ENCODE assay signal across 13 mouse cellular contexts in genomic region chr8:12962541-12963380, GRCm38 (mm10).
DNase-seq lines count a peak whose midpoint lies in the region; ATAC-seq lines count a peak whose summit lies in the region.
"Had no signal": no experiment of that assay in that cellular context is flagged by ENCODE, and none has a peak within 500 bp of the region (broad histone marks: within the 10 kb centered on the region; RNA-seq: fewer than 3 reads in every experiment).

No protein-coding gene starts in this region.

- peaks cover 33% of the 10 kb centered on the region for H3K4me1 ChIP-seq in forebrain, embryonic 13.5 days
- H3K4me1 ChIP-seq in forebrain, embryonic 14.5 days (ENCODE audit: control insufficient read depth, insufficient read depth, low read length) = peaks cover 4% of the 10 kb centered on the region; the same call in 1 of the 2 replicates
- H3K4me1 ChIP-seq in midbrain, embryonic 10.5 days = peaks cover 52% of the 10 kb centered on the region
- H3K4me1 ChIP-seq: lung, embryonic 15.5 days had no signal

- peak overlapping the region; percentile 44 for H3K27ac ChIP-seq in forebrain, embryonic 13.5 days
- no peak overlapping the region for H3K27ac ChIP-seq in forebrain, embryonic 14.5 days (ENCODE audit: low read depth, low read length)
- H3K27ac ChIP-seq in midbrain, embryonic 10.5 days (replicated peaks) = 0 out of 2 replicates have a peak overlapping the region, but pooled peaks have one; percentile 46
- H3K27ac ChIP-seq: heart, adult 2 months; limb, embryonic 15.5 days; lung, embryonic 15.5 days had no signal

- H3K27me3 ChIP-seq in forebrain, embryonic 13.5 days = no peaks in the 10 kb centered on the region
- H3K27me3 ChIP-seq in forebrain, embryonic 14.5 days (replicated peaks; ENCODE audit: control insufficient read depth, insufficient read depth, low read length) = no peaks in the 10 kb centered on the region
- no peaks in the 10 kb centered on the region for H3K27me3 ChIP-seq in midbrain, embryonic 10.5 days (ENCODE audit: low read depth, poor library complexity, severe bottlenecking)
- H3K27me3 ChIP-seq: limb, embryonic 15.5 days; lung, embryonic 15.5 days had no signal

- peak overlapping the region; percentile 31; the same call in 1 of the 2 replicates for H3K9ac ChIP-seq in forebrain, embryonic 13.5 days
- H3K9ac ChIP-seq in forebrain, embryonic 14.5 days (ENCODE audit: low read length) = no peak overlapping the region
- H3K9ac ChIP-seq: limb, embryonic 15.5 days; lung, embryonic 15.5 days had no signal

- H3K9me3 ChIP-seq in forebrain, embryonic 13.5 days (replicated peaks) = no peaks in the 10 kb centered on the region
- no peaks in the 10 kb centered on the region for H3K9me3 ChIP-seq in forebrain, embryonic 14.5 days (replicated peaks; ENCODE audit: control insufficient read depth, low read length)
- no peaks in the 10 kb centered on the region for H3K9me3 ChIP-seq in midbrain, embryonic 10.5 days (replicated peaks)
- H3K9me3 ChIP-seq: limb, embryonic 15.5 days; lung, embryonic 15.5 days had no signal

- DNase-seq in forebrain, embryonic 14.5 days (ENCODE audit: low spot score) = no peak
- DNase-seq in NIH3T3 (ENCODE audit: low read depth) = peak; percentile 14
- peak; percentile 78 to 79 for DNase-seq in cerebellum, postnatal 36 days
- no peak for DNase-seq in midbrain, embryonic 10.5 days (ENCODE audit: low spot score)
- no peak for DNase-seq in gastrocnemius, postnatal 14 days
- DNase-seq in gastrocnemius, postnatal 4 days (ENCODE audit: low spot score in 2 of 2) = no peak
- no peak for DNase-seq in adrenal gland, adult 8-10 months
- DNase-seq: heart, adult 2 months; spleen, adult 18-20 months; thymus, postnatal 36 days had no signal

- H3K4me3 ChIP-seq in forebrain, embryonic 13.5 days = no peak overlapping the region
- H3K4me3 ChIP-seq in forebrain, embryonic 14.5 days (ENCODE audit: low read depth, low read length) = no peak overlapping the region
- no peak overlapping the region for H3K4me3 ChIP-seq in midbrain, embryonic 10.5 days
- H3K4me3 ChIP-seq: heart, adult 2 months; limb, embryonic 15.5 days; lung, embryonic 15.5 days had no signal

- 71% methylated on average over 13 of the region's 13 CpGs for WGBS in forebrain, embryonic 13.5 days
- WGBS in forebrain, embryonic 14.5 days = 69% methylated on average over 13 of the region's 13 CpGs
- 69% methylated on average over 13 of the region's 13 CpGs for WGBS in midbrain, embryonic 10.5 days

- H3K4me2 ChIP-seq in forebrain, embryonic 13.5 days = no peak overlapping the region
- H3K4me2 ChIP-seq in forebrain, embryonic 14.5 days (ENCODE audit: low read length) = no peak overlapping the region
- H3K4me2 ChIP-seq: limb, embryonic 15.5 days; lung, embryonic 15.5 days had no signal

- no peak for ATAC-seq in forebrain, embryonic 13.5 days
- no peak for ATAC-seq in forebrain, embryonic 14.5 days

- intact Hi-C loops in gastrocnemius, postnatal 14 days (cut with DNase I; ENCODE audit: low total_unique reads) = no loop called here

- peaks cover 39% of the 10 kb centered on the region for H3K36me3 ChIP-seq in forebrain, embryonic 13.5 days (ENCODE audit: poor library complexity, severe bottlenecking)
- peaks cover 31% of the 10 kb centered on the region for H3K36me3 ChIP-seq in forebrain, embryonic 14.5 days (ENCODE audit: control insufficient read depth, insufficient read depth, low read length)
- peaks cover 34% of the 10 kb centered on the region for H3K36me3 ChIP-seq in midbrain, embryonic 10.5 days
- H3K36me3 ChIP-seq: lung, embryonic 15.5 days had no signal

Comparison
In these comparisons a context has a peak if more than half of its experiments do, and no peak if none do; other contexts are left out.
1. DNase-seq: peak in NIH3T3 (single experiment) and cerebellum, postnatal 36 days (2 of 2); none in forebrain, embryonic 14.5 days (single experiment), midbrain, embryonic 10.5 days (single experiment), gastrocnemius, postnatal 14 days (single experiment), gastrocnemius, postnatal 4 days (0 of 2) and adrenal gland, adult 8-10 months (single experiment).